Mouse (Mus musculus) induced T-regulatory cell, adult 2 months (primary cell): ENCODE data around the gene Olfr97.
"Not testable (repeated sequence)": the region's sequence is repeated elsewhere in the genome, so short reads cannot be mapped to it uniquely, and the experiment has no call there.

ENCODE experiments used
- DNase-seq: peaks from one replicate; pipeline ENCODE4 v3.0.0-alpha.2; 2012; ENCODE audit warnings: low read depth

Gene Olfr97

GRCm38 (mm10) chr17:37237230-37237629 lies at the start of gene Olfr97:
Olfr97 (minus strand) TSS chr17:37237330.
- not testable (repeated sequence) for DNase-seq

GRCm38 (mm10) chr17:37283360-37283759 lies 46.2 kb upstream of the Olfr97 start, which contains the start of gene Olfr99:
Olfr99 (minus strand) TSS chr17:37283460.
- no peak for DNase-seq

GRCm38 (mm10) chr17:37280331-37280730 lies 43.2 kb upstream of the Olfr97 start:
- no peak for DNase-seq

GRCm38 (mm10) chr17:37276573-37276972 lies 39.4 kb upstream of the Olfr97 start:
- no peak for DNase-seq

- DNase-seq = no peak
Measured at GRCm38 (mm10) chr17:37275626-37276248, 38.6 kb upstream of the Olfr97 start.

- DNase-seq = peak; percentile 95
Measured at GRCm38 (mm10) chr17:37270702-37271092, 33.6 kb upstream of the Olfr97 start.

GRCm38 (mm10) chr17:37270058-37270701 lies 33.0 kb upstream of the Olfr97 start, which contains the start of gene H2-M3:
H2-M3 (plus strand) TSS chr17:37270220.
- DNase-seq = peak; percentile 100

- DNase-seq = no peak
Measured at GRCm38 (mm10) chr17:37263626-37264025, 26.5 kb upstream of the Olfr97 start, which contains the start of gene Olfr98. Olfr98 (minus strand) TSS chr17:37263749.

- DNase-seq = peak; percentile 64
Measured at GRCm38 (mm10) chr17:37250544-37250943, 13.4 kb upstream of the Olfr97 start.

- DNase-seq = no peak
Measured at GRCm38 (mm10) chr17:37249460-37249859, 12.3 kb upstream of the Olfr97 start.

GRCm38 (mm10) chr17:37246715-37247114 lies 9.6 kb upstream of the Olfr97 start:
- peak; percentile 85 for DNase-seq

GRCm38 (mm10) chr17:37242198-37242597 lies 5.1 kb upstream of the Olfr97 start:
- DNase-seq = no peak

- no peak for DNase-seq
Measured at GRCm38 (mm10) chr17:37221879-37222278, 15.3 kb downstream of the Olfr97 start.

GRCm38 (mm10) chr17:37219846-37220245 lies 17.3 kb downstream of the Olfr97 start, which contains the start of gene Olfr96:
Olfr96 (plus strand) TSS chr17:37220146.
- no peak for DNase-seq

- DNase-seq = no peak
Measured at GRCm38 (mm10) chr17:37218486-37218885, 18.6 kb downstream of the Olfr97 start.

GRCm38 (mm10) chr17:37213018-37213417 lies 24.1 kb downstream of the Olfr97 start, which contains the start of gene Olfr95:
Olfr95 (minus strand) TSS chr17:37213118.
- DNase-seq = no peak

GRCm38 (mm10) chr17:37210884-37211768 lies 26.0 kb downstream of the Olfr97 start:
- DNase-seq = no peak

- DNase-seq = no peak
Measured at GRCm38 (mm10) chr17:37203917-37204236, 33.3 kb downstream of the Olfr97 start.

GRCm38 (mm10) chr17:37203206-37203916 lies 33.8 kb downstream of the Olfr97 start:
- DNase-seq = peak; percentile 86

GRCm38 (mm10) chr17:37200894-37201293 lies 36.2 kb downstream of the Olfr97 start, which contains the start of gene Olfr94:
Olfr94 (minus strand) TSS chr17:37200994.
- no peak for DNase-seq

- no peak for DNase-seq
Measured at GRCm38 (mm10) chr17:37196845-37197724, 40.0 kb downstream of the Olfr97 start.
